Mouse (Mus musculus) G1E (cell line): Measurements from ENCODE around the gene Plekhg4. TPM values are rescaled to one million over a fixed set of nuclear protein-coding genes. Genes with fewer than 3 reads are reported as not detected.

Source experiments
- ATAC-seq: 2 replicates; pipeline ENCODE4 v1.8.0; 2016; ENCODE audit warnings: mild to moderate bottlenecking; ENCODE audit not compliant: insufficient number of reproducible peaks, poor library complexity, low FRiP score, severe bottlenecking; ENCODE audit errors: extremely low read depth
- DNase-seq: peaks from one replicate; pipeline ENCODE4 v3.0.0; 2012; ENCODE audit warnings: low spot score
- H3K27me3 ChIP-seq: 2 replicates; pipeline ENCODE4 v1.6.1; 2012; ENCODE audit warnings: mild to moderate bottlenecking, low read length, inconsistent platforms; ENCODE audit not compliant: insufficient read depth
- H3K36me3 ChIP-seq: replicated peaks from 2 replicates; pipeline ENCODE3; 2012; ENCODE audit warnings: mild to moderate bottlenecking, inconsistent platforms
- H3K4me1 ChIP-seq: 2 replicates; pipeline ENCODE4 v1.6.1; 2012; ENCODE audit warnings: low read depth, low read length, inconsistent platforms, mixed read lengths; ENCODE audit not compliant: insufficient read depth
- H3K4me3 ChIP-seq: 2 replicates; pipeline ENCODE4 v1.5.1; 2012; ENCODE audit warnings: low read depth, mild to moderate bottlenecking, inconsistent platforms, low read length, moderate library complexity, mixed read lengths
- H3K9me3 ChIP-seq: replicated peaks from 2 replicates; pipeline ENCODE4 v1.6.1; 2012; ENCODE audit warnings: inconsistent platforms
- CTCF ChIP-seq: IDR thresholded peaks from 2 replicates; pipeline ENCODE4 v1.5.1; 2012; ENCODE audit warnings: low read depth, low read length, inconsistent platforms, mixed read lengths
- GATA1 ChIP-seq: IDR thresholded peaks from 2 replicates; pipeline ENCODE4 v1.6.1; 2012; ENCODE audit warnings: borderline replicate concordance, low read length, inconsistent platforms, mixed read lengths
- GATA2 ChIP-seq: IDR thresholded peaks from 2 replicates; pipeline ENCODE4 v1.6.1; 2012; ENCODE audit warnings: low read depth, low read length, inconsistent platforms, borderline replicate concordance
- POLR2AphosphoS5 ChIP-seq: IDR thresholded peaks from 2 replicates; pipeline ENCODE4 v1.6.1; 2012; ENCODE audit warnings: low read depth, low read length, inconsistent platforms; ENCODE audit not compliant: insufficient replicate concordance
- TAL1 ChIP-seq: conservative IDR thresholded peaks from 2 replicates; pipeline ENCODE4 v1.6.1; 2012; ENCODE audit warnings: low read depth, low read length, inconsistent platforms, mixed read lengths
- polyA plus RNA-seq: library from polyadenylated mRNA; stranded (reverse); fragments of >175 nt; gene quantifications from 2 replicates; pipeline ENCODE4 v1.2.3, GENCODE M21; 2012
- total RNA-seq, 2 experiments: library from RNA; stranded (forward) in 1 of 2; stranded (reverse) in 1 of 2; fragments of 200-1000 nt in 1 of 2; fragments of >200 nt in 1 of 2; fragmentation: Nextera tagmentation in 1 of 2; gene quantifications; 2 replicates each; pipeline ENCODE4 v1.2.3; 2014 to 2017

Gene Plekhg4
- total and polyA plus RNA-seq, 3 experiments = 0.01 to 0.11 TPM; not detected in 1

- Histone ChIP-seq H3K36me3 (peaks cover 95% of the 10 kb centered on the region), H3K27me3 (no peaks in the 10 kb centered on the region), H3K4me1 (peaks cover 24% of the 10 kb centered on the region), H3K9me3 (no peaks in the 10 kb centered on the region), H3K4me3 (no peak overlapping the region)
- ATAC-seq (no peak), DNase-seq (no peak)
- TF ChIP-seq GATA1 (no peak), TAL1 (no peak), POLR2AphosphoS5 (no peak), CTCF (no peak), GATA2 (no peak)
Observed at GRCm38 (mm10) chr8:105332523-105332922, 40.6 kb upstream of the Plekhg4 start.

- ATAC-seq (no peak), DNase-seq (no peak)
- no peaks in the 10 kb centered on the region for H3K27me3 ChIP-seq
- TF ChIP-seq CTCF = no peak
- TF ChIP-seq GATA2 = no peak
- TF ChIP-seq POLR2AphosphoS5 = no peak
- no peak for TF ChIP-seq GATA1
- no peak for TF ChIP-seq TAL1
- peaks cover 75% of the 10 kb centered on the region for H3K36me3 ChIP-seq
- peaks cover 48% of the 10 kb centered on the region for H3K4me1 ChIP-seq
- no peak overlapping the region for H3K4me3 ChIP-seq
- H3K9me3 ChIP-seq = no peaks in the 10 kb centered on the region
Observed at GRCm38 (mm10) chr8:105336373-105337130, 36.5 kb upstream of the Plekhg4 start.

GRCm38 (mm10) chr8:105338992-105339391, 34.1 kb upstream of the Plekhg4 start:
- Histone ChIP-seq H3K4me3 (peak overlapping the region; percentile 10; the same call in 1 of the 2 replicates), H3K4me1 (peaks cover 68% of the 10 kb centered on the region), H3K36me3 (peaks cover 56% of the 10 kb centered on the region), H3K9me3 (no peaks in the 10 kb centered on the region), H3K27me3 (no peaks in the 10 kb centered on the region)
- ATAC-seq (no peak), DNase-seq (no peak)
- TF ChIP-seq TAL1 (no peak), CTCF (no peak), POLR2AphosphoS5 (no peak), GATA2 (no peak), GATA1 (no peak)

- Histone ChIP-seq H3K36me3 (peaks cover 48% of the 10 kb centered on the region), H3K4me1 (peaks cover 78% of the 10 kb centered on the region), H3K4me3 (no peak overlapping the region; the same call in 1 of the 2 replicates), H3K27me3 (no peaks in the 10 kb centered on the region), H3K9me3 (no peaks in the 10 kb centered on the region)
- ATAC-seq = no peak
- no peak for TF ChIP-seq CTCF
- no peak for TF ChIP-seq GATA1
- no peak for TF ChIP-seq TAL1
- no peak for TF ChIP-seq GATA2
- TF ChIP-seq POLR2AphosphoS5 = no peak
- DNase-seq = peak; percentile 31
Observed at GRCm38 (mm10) chr8:105339886-105340635, 33.0 kb upstream of the Plekhg4 start.

- ATAC-seq (no peak), DNase-seq (no peak)
- Histone ChIP-seq H3K9me3 (no peaks in the 10 kb centered on the region), H3K27me3 (peaks cover under 1% of the 10 kb centered on the region; the same call in 1 of the 2 replicates), H3K36me3 (peaks cover 35% of the 10 kb centered on the region), H3K4me3 (no peak overlapping the region), H3K4me1 (peaks cover 91% of the 10 kb centered on the region)
- TF ChIP-seq GATA1 (no peak), POLR2AphosphoS5 (no peak), CTCF (no peak), TAL1 (no peak)
Observed at GRCm38 (mm10) chr8:105341399-105341798, 31.7 kb upstream of the Plekhg4 start.

- H3K4me1 ChIP-seq = peaks cover 94% of the 10 kb centered on the region
- no peak for DNase-seq
Observed at GRCm38 (mm10) chr8:105342768-105343167, 30.3 kb upstream of the Plekhg4 start.

More at GRCm38 (mm10) chr8:105342768-105343167, 30.3 kb upstream of the Plekhg4 start:
- TF ChIP-seq CTCF (no peak), GATA1 (no peak), TAL1 (no peak), GATA2 (no peak), POLR2AphosphoS5 (no peak)
- Histone ChIP-seq H3K9me3 (no peaks in the 10 kb centered on the region), H3K4me3 (no peak overlapping the region), H3K36me3 (peaks cover 21% of the 10 kb centered on the region), H3K27me3 (peaks cover 8% of the 10 kb centered on the region; the same call in 1 of the 2 replicates)
- no peak for ATAC-seq
